In genomic region chr7:111174393-111175124, GRCm38 (mm10) we compare ENCODE assay signal across 17 mouse cellular contexts.
A peak's percentile ranks its signal among the peaks of the same experiment; 100 is the strongest.
DNase-seq lines count a peak whose midpoint lies in the region; ATAC-seq and TF ChIP-seq lines count a peak whose summit lies in the region.
"Had no signal": no experiment of that assay in that cellular context is flagged by ENCODE, and none has a peak within 500 bp of the region (broad histone marks: within the 10 kb centered on the region; RNA-seq: fewer than 3 reads in every experiment).

No protein-coding gene starts in this region.

- no peak overlapping the region for H3K4me3 ChIP-seq in heart, embryonic 10.5 days
- no peak overlapping the region for H3K4me3 ChIP-seq in lung, postnatal 0 days (ENCODE audit: low read depth, low read length)
- no peak overlapping the region for H3K4me3 ChIP-seq in intestine, embryonic 15.5 days (replicated peaks)
- H3K4me3 ChIP-seq in myocyte: no peak overlapping the region
- H3K4me3 ChIP-seq: heart, adult 2 months; liver, embryonic 15.5 days had no signal

- no peak for TF ChIP-seq EP300 in lung, postnatal 0 days (IDR thresholded peaks at IDR 0.05)

- H3K27me3 ChIP-seq in heart, embryonic 10.5 days (ENCODE audit: insufficient read depth, poor library complexity, severe bottlenecking): no peaks in the 10 kb centered on the region
- no peaks in the 10 kb centered on the region for H3K27me3 ChIP-seq in lung, postnatal 0 days (replicated peaks; ENCODE audit: insufficient read depth, low read length)
- no peaks in the 10 kb centered on the region for H3K27me3 ChIP-seq in intestine, embryonic 15.5 days (replicated peaks)
- H3K27me3 ChIP-seq in myocyte (ENCODE audit: control insufficient read depth, insufficient read depth, insufficient read length): no peaks in the 10 kb centered on the region
- H3K27me3 ChIP-seq: liver, embryonic 15.5 days had no signal

- H3K36me3 ChIP-seq in heart, embryonic 10.5 days: no peaks in the 10 kb centered on the region
- no peaks in the 10 kb centered on the region for H3K36me3 ChIP-seq in lung, postnatal 0 days (ENCODE audit: insufficient read depth, low read length)
- no peaks in the 10 kb centered on the region for H3K36me3 ChIP-seq in intestine, embryonic 15.5 days
- no peaks in the 10 kb centered on the region for H3K36me3 ChIP-seq in myocyte (ENCODE audit: control insufficient read depth, insufficient read depth)
- H3K36me3 ChIP-seq: G1E; liver, embryonic 15.5 days had no signal

- no peak for TF ChIP-seq POLR2A in myocyte (IDR thresholded peaks at IDR 0.05; ENCODE audit: insufficient read length, low read depth)

- H3K27ac ChIP-seq in heart, embryonic 10.5 days: no peak overlapping the region
- no peak overlapping the region for H3K27ac ChIP-seq in lung, postnatal 0 days (ENCODE audit: low read length)
- H3K27ac ChIP-seq in intestine, embryonic 15.5 days: 0 out of 2 replicates have a peak overlapping the region, but pooled peaks have one; percentile 4
- H3K27ac ChIP-seq: heart, adult 2 months; liver, embryonic 15.5 days had no signal

- H3ac ChIP-seq in myocyte (ENCODE audit: control insufficient read depth, insufficient read length): no peak overlapping the region

- no peak for TF ChIP-seq CTCF in lung, postnatal 0 days (IDR thresholded peaks at IDR 0.05)

- peaks cover 5% of the 10 kb centered on the region for H3K4me1 ChIP-seq in heart, embryonic 10.5 days
- H3K4me1 ChIP-seq in lung, postnatal 0 days (ENCODE audit: insufficient read depth, low read depth, low read length): peaks cover 2% of the 10 kb centered on the region; the same call in 1 of the 2 replicates
- H3K4me1 ChIP-seq in intestine, embryonic 15.5 days (replicated peaks): peaks cover 7% of the 10 kb centered on the region

- peak; percentile 32; the same call in 1 of the 2 replicates for ATAC-seq in lung, postnatal 0 days
- ATAC-seq in intestine, embryonic 15.5 days: peak; percentile 42; the same call in 1 of the 2 replicates
- ATAC-seq: inflammation-experienced regulatory T-cells, adult 6 months had no signal

- 85% methylated on average over 9 of the region's 9 CpGs for WGBS in heart, embryonic 10.5 days
- WGBS in lung, postnatal 0 days: 67% methylated on average over 9 of the region's 9 CpGs
- 72% methylated on average over 9 of the region's 9 CpGs for WGBS in intestine, embryonic 15.5 days

- DNase-seq in heart, postnatal 4 days: peak; percentile 21
- DNase-seq in heart, embryonic 10.5 days (ENCODE audit: low spot score): no peak
- DNase-seq in lung, postnatal 0 days (ENCODE audit: low spot score): peak; percentile 26
- no peak for DNase-seq in lung, postnatal 4 days
- no peak for DNase-seq in thymus, postnatal 4 days
- DNase-seq: adrenal gland, adult 2 months; cerebellum, adult 8-10 months; embryo, embryonic 11 days; heart, adult 2 months; kidney, postnatal 14 days; right cerebral cortex, postnatal 4 days; thymus, adult 18-20 months had no signal

- no peaks in the 10 kb centered on the region for H3K9me3 ChIP-seq in heart, embryonic 10.5 days
- H3K9me3 ChIP-seq in lung, postnatal 0 days (ENCODE audit: low read length): no peaks in the 10 kb centered on the region
- H3K9me3 ChIP-seq in intestine, embryonic 15.5 days: no peaks in the 10 kb centered on the region
- H3K9me3 ChIP-seq: G1E; liver, embryonic 15.5 days had no signal

- H3K4me2 ChIP-seq in lung, postnatal 0 days (replicated peaks; ENCODE audit: low read depth, low read length): no peak overlapping the region
- H3K4me2 ChIP-seq in intestine, embryonic 15.5 days (replicated peaks): no peak overlapping the region
- no peak overlapping the region for H3K4me2 ChIP-seq in myocyte (ENCODE audit: low read depth)
- H3K4me2 ChIP-seq: liver, embryonic 15.5 days had no signal

- no peaks in the 10 kb centered on the region for H3K79me2 ChIP-seq in myocyte (ENCODE audit: control insufficient read depth, insufficient read depth)

- no peak overlapping the region for H3K9ac ChIP-seq in lung, postnatal 0 days (replicated peaks; ENCODE audit: low read depth)
- no peak overlapping the region for H3K9ac ChIP-seq in intestine, embryonic 15.5 days
- H3K9ac ChIP-seq: liver, embryonic 15.5 days had no signal

TF ChIP-seq in myocyte, 11 proteins besides CTCF, POLR2A, EP300 and RAD21:
- TF ChIP-seq MYOD1 (IDR thresholded peaks at IDR 0.05; ENCODE audit: control insufficient read depth in 1 of 3, insufficient read length in 2 of 3, low read depth in 2 of 3) (peak in 2 of 3 experiments; percentile 63 to 68), E2F4 (IDR thresholded peaks at IDR 0.05; ENCODE audit: insufficient read depth) (no peak), CEBPB (IDR thresholded peaks at IDR 0.05; ENCODE audit: insufficient read depth, poor library complexity, severe bottlenecking) (no peak), MYOG (IDR thresholded peaks at IDR 0.05; ENCODE audit: control insufficient read depth in 1 of 3, insufficient read depth in 1 of 3, insufficient read length in 2 of 3, low read depth in 2 of 3) (peak; percentile 50 to 81 (median 50))

Comparison
In these comparisons a context has a peak if more than half of its experiments do, and no peak if none do; other contexts are left out.
1. DNase-seq: peak in heart, postnatal 4 days (single experiment) and lung, postnatal 0 days (single experiment); none in heart, embryonic 10.5 days (single experiment), lung, postnatal 4 days (0 of 2) and thymus, postnatal 4 days (single experiment).